Mouse (Mus musculus) brain, adult 10 weeks (tissue): ENCODE measurements around the gene Dnmt3b. TPM values are rescaled to one million over a fixed set of nuclear protein-coding genes. Genes with fewer than 3 reads are reported as not detected.

ENCODE experiments used
- polyA plus RNA-seq: library from polyadenylated mRNA; stranded (reverse); fragments of 350-450 nt; fragmentation: Illumina TruSeq; extraction: RNeasy Lipid Tissue Mini Kit (QIAGEN cat#74804); gene quantifications from one replicate; pipeline ENCODE4 v1.2.3, GENCODE M21; 2015; ENCODE audit warnings: low read depth, low replicate concordance

Dnmt3b gene
- polyA plus RNA-seq: 0.83 TPM

GRCm38 (mm10) chr2:153649298-153650013 lies at the start of gene Dnmt3b:
TSS of gene Dnmt3b (plus strand) at chr2:153649450.

GRCm38 (mm10) chr2:153631976-153632870 lies 17.0 kb upstream of the Dnmt3b start, which contains the start of gene Commd7:
TSS of gene Commd7 (minus strand) at chr2:153632781.

GRCm38 (mm10) chr2:153696352-153696751 lies 47.1 kb downstream of the Dnmt3b start, which contains the start of gene Dnmt3c:
TSS of gene Dnmt3c (plus strand) at chr2:153696652.

Other genes with a start within 250 kb of the Dnmt3b start
- gene 4930404H24Rik, start 156.7 kb upstream of the Dnmt3b start, polyA plus RNA-seq: not detected
- 19.2 TPM for gene Nol4l, start 119.5 kb upstream of the Dnmt3b start, polyA plus RNA-seq
- gene Commd7, start 16.7 kb upstream of the Dnmt3b start, polyA plus RNA-seq: 33.7 TPM
- gene Dnmt3c, start 47.2 kb downstream of the Dnmt3b start, polyA plus RNA-seq: not detected
- gene Mapre1, start 91.8 kb downstream of the Dnmt3b start, polyA plus RNA-seq: 66.8 TPM
- not detected for gene Efcab8, start 130.5 kb downstream of the Dnmt3b start, polyA plus RNA-seq
- not detected for gene Sun5, start 221.6 kb downstream of the Dnmt3b start, polyA plus RNA-seq
- gene Bpifb2, start 225.6 kb downstream of the Dnmt3b start, polyA plus RNA-seq: not detected